Mouse (Mus musculus) B cell, adult 2 months (primary cell): ENCODE measurements around the gene Msrb3.

Experiments
- DNase-seq, 2 experiments: peaks; one replicate each; pipeline ENCODE4 v3.0.0; 2022

The Msrb3 gene

GRCm38 (mm10) chr10:120895899-120896289 is 3.0 kb downstream of the Msrb3 start:
- peak; percentile 47 to 53 for DNase-seq

GRCm38 (mm10) chr10:120894978-120895898 is 3.7 kb downstream of the Msrb3 start:
- no peak for DNase-seq

GRCm38 (mm10) chr10:120893938-120894337 is 5.0 kb downstream of the Msrb3 start:
- no peak for DNase-seq

- no peak for DNase-seq
These were observed 7.8 kb downstream of the Msrb3 start for GRCm38 (mm10) chr10:120891131-120891530.

- no peak for DNase-seq
These were observed 8.3 kb downstream of the Msrb3 start for GRCm38 (mm10) chr10:120890592-120890991.

- no peak for DNase-seq
These were observed 10.4 kb downstream of the Msrb3 start for GRCm38 (mm10) chr10:120888531-120888930.

- DNase-seq = no peak
These were observed 14.7 kb downstream of the Msrb3 start for GRCm38 (mm10) chr10:120884220-120884619.

- no peak for DNase-seq
These were observed 15.2 kb downstream of the Msrb3 start for GRCm38 (mm10) chr10:120883732-120884131.

GRCm38 (mm10) chr10:120883069-120883415 is 15.9 kb downstream of the Msrb3 start:
- no peak for DNase-seq

- peak; percentile 64 to 73 for DNase-seq
These were observed 16.4 kb downstream of the Msrb3 start for GRCm38 (mm10) chr10:120882347-120883068.

GRCm38 (mm10) chr10:120876549-120877270 is 22.2 kb downstream of the Msrb3 start:
- DNase-seq = no peak

GRCm38 (mm10) chr10:120875672-120876463 is 23.0 kb downstream of the Msrb3 start:
- DNase-seq = peak; percentile 84 to 85

GRCm38 (mm10) chr10:120874261-120874660 is 24.6 kb downstream of the Msrb3 start:
- DNase-seq = no peak

GRCm38 (mm10) chr10:120873646-120874201 is 25.2 kb downstream of the Msrb3 start:
- no peak for DNase-seq

GRCm38 (mm10) chr10:120872483-120872862 is 26.4 kb downstream of the Msrb3 start:
- DNase-seq = peak; percentile 74 to 75

- no peak for DNase-seq
These were observed 27.0 kb downstream of the Msrb3 start for GRCm38 (mm10) chr10:120871630-120872482.

GRCm38 (mm10) chr10:120871096-120871495 is 27.8 kb downstream of the Msrb3 start:
- DNase-seq = no peak

GRCm38 (mm10) chr10:120869241-120869775 is 29.6 kb downstream of the Msrb3 start:
- DNase-seq = no peak

- peak; percentile 75 for DNase-seq
These were observed 34.5 kb downstream of the Msrb3 start for GRCm38 (mm10) chr10:120864446-120864845.

GRCm38 (mm10) chr10:120861674-120862073 is 37.2 kb downstream of the Msrb3 start:
- DNase-seq = no peak

GRCm38 (mm10) chr10:120861194-120861593 is 37.7 kb downstream of the Msrb3 start:
- peak; percentile 61 to 66 for DNase-seq
